Mouse (Mus musculus): Measurements from ENCODE around the gene Rxra.

The Rxra gene

DNA sequence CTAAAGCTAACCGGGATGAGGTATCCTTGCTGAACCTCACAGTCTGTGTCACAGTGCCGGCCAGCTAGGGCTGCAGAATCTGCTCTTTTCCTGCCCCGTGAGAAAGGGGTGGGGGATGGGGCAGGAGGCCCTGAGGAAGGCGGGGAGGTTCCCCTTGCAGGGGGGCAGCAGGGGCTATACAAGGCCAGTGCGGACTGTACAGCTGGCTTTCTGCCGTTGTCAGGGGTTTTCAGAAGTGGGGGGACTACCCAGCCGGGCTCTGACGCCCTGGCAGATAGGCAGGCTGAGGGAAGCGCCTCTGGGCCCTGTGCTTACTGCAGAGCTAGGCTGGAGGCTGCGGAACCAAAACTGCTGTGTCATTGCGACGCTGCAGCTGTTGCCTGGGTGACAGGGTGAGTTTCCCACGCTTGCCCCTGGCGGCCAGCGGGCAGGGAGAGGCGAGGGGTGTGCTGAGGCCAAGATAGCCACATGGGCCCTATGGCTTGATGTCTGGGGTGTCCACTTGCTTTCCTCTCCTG lies 63.9 kb downstream of the Rxra start:
- DNase-seq (ENCODE audit: low read depth), result peak; percentile 86

DNA sequence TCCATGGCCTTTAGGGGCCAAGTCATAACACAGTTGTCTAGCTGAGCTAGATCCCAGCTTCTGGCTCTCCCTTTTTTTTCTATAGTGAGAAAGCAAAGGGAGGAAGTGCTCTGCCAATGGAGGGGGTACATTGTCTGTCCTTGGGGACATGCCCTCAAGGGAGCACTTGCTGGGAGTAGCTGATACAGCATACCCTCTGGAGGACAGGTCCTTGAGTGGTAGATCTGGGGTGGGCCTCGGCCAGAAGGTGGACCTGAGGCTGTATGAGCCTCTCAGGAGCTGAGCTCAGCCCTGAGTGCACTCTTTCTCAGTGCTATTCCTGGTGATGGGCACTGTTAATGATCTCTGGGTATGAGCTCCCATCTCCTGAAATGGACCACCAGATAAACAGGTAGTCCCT lies 66.9 kb downstream of the Rxra start:
- DNase-seq (ENCODE audit: low read depth), result no peak

DNA sequence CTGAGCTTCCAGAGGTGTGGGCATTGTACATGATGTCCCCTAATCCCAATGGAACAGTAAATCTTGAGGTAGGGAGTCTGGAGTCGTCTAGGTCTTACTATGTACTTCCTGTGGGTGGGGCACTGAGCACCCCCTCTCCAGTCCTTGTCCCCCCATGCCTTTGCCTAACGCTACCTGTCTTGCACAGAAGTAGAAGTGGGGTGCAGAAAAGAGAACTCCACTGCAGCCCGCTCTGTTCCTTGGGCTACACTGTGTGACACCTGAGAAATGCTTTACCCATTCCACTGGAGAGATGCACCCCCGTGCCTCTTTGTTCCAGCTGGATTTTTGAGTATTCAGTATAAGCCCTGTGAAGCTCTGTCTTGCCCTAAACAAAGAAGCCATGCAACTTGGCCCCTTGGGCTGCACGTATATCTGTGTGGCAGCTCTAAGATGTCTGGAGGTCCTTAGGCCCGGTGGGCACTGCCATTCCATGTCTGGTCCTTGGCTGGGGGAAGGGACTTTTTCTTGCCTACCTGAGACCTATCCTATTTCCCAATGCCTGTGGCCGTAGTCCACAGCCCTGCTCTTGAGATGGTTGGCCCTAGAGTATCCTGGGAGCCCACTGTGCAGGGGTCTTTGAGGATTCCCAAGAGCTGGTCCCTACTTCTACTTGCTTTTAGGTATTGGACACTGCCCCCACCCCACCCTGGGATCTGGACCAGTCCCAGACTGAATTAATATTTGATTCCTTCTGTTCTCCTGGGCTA lies 67.8 kb downstream of the Rxra start:
- DNase-seq (ENCODE audit: low read depth), result no peak

DNA sequence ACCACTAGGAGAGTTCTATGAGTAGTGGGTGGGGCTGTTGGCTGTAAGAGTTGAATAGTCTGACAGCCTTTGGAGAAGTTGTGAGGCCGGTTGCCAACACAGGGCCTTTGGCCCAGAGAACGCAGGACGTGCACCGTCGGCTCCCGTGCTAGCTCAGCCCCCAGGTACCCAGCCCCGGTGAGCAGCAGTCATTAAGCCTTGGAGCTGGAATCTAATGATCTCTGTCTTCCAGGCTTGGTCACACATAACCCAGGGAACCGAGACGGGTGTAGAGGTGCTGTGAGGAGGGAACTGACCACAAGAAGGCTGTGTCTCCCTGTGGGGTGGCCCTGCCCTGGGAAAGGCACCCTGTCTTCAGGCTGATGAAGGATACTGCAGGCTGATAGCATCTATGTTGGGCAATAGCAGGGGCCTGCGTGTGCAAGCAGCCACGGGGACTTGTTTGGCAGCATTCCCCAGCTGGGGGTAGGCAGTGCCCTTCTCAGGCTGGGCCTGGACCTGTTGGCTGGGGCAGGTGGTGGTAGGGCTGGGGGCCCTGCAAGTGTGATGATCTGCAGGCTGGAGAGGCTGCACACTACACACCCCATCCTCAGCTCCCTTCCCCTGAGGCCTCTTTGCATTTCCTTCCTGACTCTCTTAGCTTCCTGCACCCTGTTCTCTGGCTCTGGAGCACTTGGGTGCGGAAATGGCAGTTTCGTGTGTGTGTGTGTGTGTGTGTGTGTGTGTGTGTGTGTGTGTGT lies 68.5 kb downstream of the Rxra start:
- DNase-seq (ENCODE audit: low read depth), result no peak

DNA sequence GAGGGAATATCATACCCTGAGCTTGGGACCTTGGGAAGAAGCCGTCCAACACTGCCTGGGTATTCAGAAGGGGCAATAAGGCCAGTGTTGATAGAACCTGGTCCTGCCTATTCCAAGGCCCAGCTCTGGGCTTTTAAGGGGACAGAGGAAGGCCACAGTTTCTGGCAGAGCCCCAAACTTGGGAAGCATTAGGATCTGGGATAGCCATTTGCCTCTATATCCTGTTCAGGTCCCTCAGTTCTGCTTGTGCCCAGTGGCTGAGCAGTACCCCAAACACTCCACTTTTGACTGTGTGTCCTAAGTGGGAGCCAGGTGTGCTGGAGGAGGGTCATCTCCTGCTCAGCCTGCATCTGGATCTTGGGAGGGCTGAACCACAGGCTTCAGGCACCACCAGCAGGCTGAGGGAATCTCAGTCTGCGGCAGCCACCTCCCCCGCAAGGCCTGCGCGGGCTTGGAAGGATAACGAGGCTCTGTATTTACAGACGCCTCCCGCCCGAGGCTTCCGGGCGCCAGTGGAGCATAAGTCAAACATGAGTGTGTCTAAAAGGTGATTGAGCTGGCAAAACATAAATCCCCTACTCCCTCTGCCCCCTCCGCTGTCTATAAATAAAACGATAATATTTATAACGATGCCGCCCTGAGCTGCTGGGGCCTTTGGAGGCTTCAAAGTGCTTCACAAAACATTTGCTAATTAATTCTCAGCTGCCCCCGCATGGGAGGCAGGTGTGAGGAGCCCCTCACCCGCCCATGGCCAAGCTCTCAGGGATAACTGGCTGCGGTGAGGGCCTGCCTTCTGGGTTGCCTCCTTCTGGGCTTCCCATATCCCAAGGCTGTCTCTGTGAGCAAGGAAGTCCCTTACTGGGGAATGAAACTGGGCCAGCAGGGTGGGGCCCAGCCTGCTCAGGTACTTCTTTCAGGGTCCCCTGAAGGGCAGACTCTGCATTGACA lies 69.7 kb downstream of the Rxra start:
- no peak for DNase-seq (ENCODE audit: low read depth)

DNA sequence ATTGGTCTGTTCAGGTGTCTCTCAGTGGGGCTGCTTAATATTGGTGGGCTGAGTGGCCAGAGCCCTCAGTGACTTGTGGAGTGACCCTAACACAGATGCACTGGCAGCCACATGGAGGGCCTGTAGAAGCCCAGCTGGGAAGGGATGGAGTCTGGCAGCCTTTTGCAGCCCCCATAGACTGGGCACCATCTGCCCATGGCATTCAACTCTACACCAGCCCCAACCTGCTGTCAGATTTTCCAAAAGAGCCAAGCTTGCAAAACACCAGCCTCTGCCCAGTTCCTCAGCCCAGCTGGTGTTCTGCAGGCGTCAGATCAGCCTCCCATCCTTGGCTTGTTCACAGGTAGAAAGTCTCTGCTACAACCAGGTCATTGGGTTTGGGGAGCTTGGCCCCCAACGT lies 70.6 kb downstream of the Rxra start:
- no peak for DNase-seq (ENCODE audit: low read depth)

DNA sequence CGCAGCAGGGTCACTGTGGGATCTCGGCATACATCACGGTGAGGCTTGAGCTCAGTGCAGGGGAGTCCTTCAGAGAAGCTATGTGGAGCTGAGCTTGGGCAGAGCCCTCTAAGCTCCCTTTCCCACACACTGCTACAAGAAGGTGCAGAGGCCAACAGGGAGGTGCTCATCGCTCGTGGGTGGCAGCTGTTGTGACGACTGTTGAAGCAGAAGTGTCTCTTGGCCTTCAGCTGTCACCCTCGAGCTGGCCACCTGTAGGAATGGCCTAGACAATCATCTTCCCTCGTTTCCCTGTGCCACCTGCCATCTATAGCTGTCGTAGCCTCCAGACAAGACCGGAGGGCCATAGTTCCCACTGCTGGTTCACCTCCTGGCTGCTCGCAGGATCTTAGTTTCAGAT lies 72.7 kb downstream of the Rxra start:
- DNase-seq (ENCODE audit: low read depth), result no peak

DNA sequence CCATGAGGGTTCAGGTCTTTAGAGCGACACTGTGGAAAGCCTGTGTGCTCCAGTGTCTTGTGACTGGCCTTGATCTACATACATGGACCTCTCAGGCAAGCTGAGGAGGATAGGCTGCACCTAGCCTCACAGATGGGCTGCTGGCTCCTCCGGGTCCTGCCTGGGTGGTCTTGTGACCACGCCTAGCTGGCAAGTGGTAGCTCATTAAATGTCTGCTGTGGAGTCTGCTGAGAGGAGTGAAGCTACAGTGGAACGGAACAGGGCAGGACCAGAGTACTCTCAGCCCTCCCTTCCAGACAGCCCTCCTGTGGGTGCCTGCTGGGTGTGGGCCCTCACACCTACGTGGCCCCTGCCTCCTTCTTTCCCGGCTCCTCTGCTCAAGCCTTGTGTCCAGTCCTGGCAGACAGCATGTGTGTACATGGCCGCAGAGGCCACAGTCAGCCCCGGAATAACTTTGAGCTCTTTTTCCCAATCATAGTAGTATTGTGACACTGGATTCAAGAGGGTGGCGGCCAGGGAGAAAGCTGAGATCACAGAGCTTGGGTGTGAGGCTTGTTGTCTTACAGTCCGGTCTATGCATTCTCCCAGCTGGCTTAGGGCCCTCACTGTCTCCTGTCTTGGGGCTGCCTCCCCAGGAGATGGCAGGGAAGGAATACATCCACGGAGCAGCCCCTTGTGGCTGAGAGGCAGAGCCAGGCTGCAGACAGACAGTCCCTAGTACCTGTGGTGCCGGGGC lies 74.3 kb downstream of the Rxra start:
- no peak for DNase-seq (ENCODE audit: low read depth)

DNA sequence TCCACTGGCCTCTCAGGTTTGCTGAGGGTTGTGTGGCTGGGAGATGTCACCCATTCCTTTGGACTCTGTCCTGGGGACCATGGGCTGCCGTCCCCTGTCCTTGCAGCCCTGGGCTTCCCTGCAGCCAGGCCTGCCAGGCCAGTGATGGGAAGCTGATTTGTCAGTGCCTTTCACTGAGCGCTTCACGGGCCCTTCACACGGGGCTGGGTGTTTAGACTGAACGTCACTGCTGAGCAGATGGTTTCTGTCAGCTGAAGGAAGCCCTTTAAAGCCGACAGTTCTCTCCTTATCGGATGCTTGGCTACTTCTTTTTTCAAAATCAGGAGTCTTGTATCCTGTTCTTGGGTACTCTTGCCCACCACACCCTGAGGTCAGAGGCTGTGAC lies 74.9 kb downstream of the Rxra start:
- no peak for DNase-seq (ENCODE audit: low read depth)

DNA sequence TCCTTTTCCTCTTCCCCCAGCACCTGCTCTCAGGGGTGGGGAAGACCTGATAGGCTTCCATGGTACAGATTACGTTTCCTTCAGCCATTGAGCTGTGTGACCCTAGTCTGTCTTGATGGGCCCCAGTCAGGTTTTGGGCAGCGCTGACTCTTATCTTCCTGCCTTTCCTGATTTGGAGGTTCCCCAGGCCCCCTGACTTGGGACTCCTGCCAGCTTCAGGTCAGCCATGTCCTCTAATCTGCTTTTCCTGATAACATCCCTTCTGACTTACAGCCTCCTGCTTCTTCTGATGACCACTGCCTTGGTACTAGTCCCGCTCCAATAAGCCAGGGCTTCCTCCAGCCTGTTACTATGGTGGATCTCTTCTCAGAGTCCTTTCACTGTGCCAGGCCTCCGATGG lies 75.6 kb downstream of the Rxra start:
- no peak for DNase-seq (ENCODE audit: low read depth)

DNA sequence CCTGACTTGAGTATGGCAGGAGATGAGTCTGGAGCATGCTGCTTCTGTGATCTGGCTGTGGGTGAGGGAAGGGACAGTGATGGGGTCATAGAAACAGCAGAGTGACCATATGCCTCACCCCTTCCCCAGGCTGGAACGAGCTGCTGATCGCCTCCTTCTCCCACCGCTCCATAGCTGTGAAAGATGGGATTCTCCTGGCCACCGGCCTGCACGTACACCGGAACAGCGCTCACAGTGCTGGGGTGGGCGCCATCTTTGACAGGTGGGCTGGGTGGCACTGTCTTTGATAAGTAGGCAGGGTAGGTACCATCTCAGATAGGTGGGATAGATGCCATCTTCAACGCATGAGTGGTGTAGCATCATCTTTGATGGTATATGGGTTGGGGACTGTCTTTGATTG lies 77.9 kb downstream of the Rxra start:
- DNase-seq (ENCODE audit: low read depth), result no peak

DNA sequence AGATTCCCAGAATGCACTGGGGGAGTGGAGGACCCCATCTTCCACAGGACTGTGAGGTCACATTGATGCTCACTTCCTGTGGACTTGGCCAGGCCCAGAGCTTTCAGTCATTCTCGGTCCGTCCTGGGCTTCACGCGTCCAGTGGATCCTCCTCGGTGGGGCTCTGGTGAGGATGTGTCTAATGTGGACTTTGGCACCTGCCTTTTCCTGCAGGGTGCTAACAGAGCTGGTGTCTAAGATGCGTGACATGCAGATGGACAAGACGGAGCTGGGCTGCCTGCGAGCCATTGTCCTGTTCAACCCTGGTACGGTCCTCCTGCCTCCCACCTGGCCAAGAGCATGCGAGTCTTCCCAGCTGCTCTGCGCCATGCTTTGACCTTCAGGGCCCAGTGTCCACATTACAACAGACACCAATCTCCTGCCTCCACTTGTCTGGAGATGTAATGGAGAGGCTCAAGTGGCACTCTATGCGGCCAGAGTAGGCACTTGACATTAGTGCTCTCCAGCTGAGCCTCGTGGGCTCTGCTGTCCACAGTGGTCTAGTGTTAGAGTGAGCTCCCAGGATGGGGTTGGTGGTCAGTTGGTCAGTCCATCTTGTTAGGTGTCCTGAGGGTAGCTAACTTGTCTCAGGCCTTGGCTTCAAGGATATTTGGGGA lies 79.9 kb downstream of the Rxra start:
- DNase-seq (ENCODE audit: low read depth), result no peak

DNA sequence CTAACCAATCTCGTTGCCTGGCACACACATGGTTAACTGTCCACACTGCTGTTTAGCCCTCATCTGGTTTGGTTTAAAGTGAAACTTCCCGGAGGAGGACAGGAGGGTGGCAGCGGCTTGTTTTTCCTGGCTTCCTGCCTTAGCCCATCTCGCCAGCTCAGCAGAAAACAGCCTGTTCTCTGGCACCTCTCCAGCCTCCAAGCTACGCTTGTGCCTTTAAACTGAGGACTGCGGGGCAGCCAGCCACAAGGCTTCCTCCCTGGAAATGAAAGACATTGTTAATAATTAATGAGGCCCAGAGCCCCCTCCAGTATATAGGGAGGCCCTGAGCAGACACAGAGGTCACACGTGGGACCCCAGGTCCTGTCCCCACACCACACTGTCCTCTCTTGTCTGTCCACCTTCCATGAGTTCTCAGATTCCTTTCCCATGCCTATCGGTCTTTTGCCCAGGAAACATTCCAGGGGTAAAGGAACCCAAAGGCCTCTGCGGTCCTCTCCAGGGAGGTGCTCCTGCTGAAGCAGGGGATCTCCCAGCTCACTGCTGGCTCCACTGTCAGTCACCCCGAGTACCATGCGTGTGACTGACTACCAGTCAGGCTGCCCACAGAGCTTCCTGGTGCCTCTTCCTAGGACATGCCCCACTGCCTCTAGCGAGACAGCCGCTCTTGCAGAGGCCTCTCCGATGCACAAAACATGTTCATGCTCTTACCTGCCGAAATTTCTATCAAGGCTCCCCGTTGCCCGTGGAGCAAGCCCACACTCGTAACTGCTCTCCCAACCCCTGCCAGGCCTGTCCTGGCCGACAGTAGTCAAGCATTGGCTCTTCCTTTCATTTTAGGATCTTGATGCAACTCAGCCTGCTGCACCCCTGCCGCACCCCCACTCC lies 82.4 kb downstream of the Rxra start:
- DNase-seq (ENCODE audit: low read depth), result no peak

DNA sequence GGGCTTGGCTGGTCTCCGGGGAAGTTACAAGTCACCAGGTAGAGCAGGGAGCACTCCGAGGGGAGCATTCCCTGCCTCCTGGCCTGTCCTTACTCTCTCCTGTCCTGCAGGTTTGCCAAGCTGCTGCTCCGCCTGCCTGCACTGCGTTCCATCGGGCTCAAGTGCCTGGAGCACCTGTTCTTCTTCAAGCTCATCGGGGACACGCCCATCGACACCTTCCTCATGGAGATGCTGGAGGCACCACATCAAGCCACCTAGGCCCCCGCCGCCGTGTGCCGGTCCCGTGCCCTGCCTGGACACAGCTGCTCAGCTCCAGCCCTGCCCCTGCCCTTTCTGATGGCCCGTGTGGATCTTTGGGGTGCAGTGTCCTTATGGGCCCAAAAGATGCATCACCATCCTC lies 83.2 kb downstream of the Rxra start:
- DNase-seq (ENCODE audit: low read depth), result no peak

DNA sequence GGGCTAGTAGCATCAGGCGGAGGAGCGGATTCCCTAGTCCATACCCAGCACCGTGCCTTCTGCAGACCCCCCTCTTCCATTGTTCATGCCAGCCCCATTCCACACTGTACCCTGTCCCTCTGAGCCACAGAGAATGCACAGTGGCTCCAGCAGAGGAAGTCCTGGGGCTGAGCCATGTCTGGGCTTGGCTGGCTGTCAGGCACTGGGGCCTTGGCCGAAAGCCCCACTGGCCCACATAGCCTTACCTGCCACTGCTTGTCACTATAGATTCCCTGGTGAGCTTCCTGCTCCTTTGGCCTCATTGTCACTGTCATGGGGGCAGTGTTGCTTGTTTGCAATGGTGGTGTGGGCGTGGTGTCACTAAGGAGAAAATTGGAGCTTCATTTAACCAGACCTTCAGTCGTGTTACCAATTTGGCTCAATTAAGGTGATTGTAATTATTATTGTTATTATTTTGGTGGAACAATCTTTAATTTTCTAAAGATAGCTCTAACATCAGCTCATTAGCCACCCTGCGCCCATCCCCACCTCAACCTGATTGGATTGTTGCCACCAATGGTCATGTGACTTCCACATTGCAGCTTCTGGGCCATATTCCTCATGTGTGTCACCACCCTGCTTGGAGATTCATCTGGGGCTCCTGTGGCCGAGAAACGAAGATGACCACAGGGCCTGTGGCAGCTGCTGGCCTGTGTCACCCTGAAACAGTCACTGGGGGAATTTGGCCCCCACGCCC lies 85.2 kb downstream of the Rxra start:
- no peak for DNase-seq (ENCODE audit: low read depth)

DNA sequence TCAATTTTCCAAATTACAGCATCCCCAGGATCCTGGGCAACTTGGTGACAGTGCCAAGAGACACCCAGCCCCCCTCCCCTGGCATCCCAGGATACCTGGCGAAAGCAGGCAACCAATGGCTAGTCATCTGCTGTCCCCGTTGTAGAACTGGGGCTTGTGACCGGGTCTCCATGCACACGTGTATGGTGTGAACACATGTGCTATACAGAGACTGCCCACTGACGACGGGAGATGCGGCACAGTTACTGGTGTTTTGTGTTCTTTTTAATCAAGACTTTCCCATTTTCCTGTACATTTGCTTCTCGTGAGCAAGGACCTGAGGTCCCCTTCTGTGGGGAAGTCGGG lies 85.7 kb downstream of the Rxra start:
- DNase-seq (ENCODE audit: low read depth), result no peak

DNA sequence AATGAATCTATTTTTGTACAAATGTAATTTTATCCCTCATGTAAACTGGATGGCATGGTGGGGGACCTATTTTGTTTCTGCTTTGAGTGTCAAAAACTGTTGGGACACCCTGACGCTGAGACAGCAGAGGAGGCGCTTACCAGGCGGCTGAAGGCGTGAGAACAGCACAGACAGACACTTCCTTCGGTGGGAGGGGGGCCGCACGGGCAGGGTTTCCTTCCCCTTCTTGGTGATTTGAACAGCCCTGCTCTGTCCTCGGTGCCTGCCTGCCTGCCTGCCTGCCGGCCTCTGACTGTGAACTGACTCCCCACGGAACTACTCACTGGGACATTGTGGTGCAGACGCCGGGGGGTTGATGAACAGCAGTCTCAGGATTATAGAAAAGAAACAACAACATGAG lies 86.3 kb downstream of the Rxra start:
- DNase-seq (ENCODE audit: low read depth), result no peak

DNA sequence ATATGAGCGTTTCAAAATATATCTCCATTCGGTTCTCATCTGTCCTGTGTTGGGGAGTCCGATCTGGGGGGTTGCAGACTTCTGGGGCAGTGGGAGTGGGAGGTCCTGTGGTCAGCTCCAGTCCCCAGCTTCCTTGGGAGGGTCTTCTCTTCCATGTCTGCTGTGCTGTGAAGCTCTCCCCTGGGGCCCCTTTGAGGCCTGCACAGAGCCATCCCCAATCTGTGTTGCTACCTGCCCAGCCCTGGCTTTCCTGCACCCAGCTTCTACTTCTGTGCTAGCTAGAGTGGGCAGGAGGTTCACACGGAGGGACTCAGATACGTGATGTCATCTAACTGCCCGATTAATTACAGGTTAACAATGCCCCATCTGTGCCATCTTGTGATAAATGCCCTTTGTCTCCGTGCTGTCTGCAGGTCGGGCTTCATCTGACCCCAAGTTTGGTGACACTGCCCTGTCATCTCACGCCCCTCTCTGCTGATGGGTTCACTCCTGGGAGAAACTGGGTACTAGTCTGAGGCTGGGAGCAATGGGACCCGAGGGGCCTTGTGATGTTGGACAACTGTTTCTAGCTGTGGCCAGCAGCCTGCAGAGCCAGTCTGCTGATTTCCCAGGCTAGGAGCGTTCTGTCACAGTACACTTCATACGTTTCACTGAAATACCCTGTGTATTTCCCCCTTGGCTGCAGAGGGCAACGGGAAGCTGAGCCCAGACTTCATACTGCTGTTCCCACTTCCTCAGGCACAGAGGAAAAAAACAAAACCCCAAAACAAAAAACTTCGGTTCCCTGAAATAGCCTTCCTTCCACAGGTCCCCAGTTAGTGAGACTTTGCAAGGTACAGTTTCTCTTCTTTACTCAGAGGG lies 86.9 kb downstream of the Rxra start:
- DNase-seq (ENCODE audit: low read depth), result no peak
